Mouse (Mus musculus) adrenal gland, adult (tissue): ENCODE measurements around the gene Arl4d.
"Not testable (repeated sequence)": the region's sequence is repeated elsewhere in the genome, so short reads cannot be mapped to it uniquely, and the experiment has no call there.

ENCODE experiments used
- DNase-seq, 2 experiments: peaks; one replicate each; pipeline ENCODE4 v3.0.0; 2022 to 2023; ENCODE audit warnings: low spot score in 1 of 2; ENCODE audit not compliant: inconsistent age in 2 of 2

Gene Arl4d

GRCm38 (mm10) chr11:101664825-101665635, at the start of gene Arl4d:
TSS of gene Arl4d (plus strand) at chr11:101665541.
- DNase-seq = peak; percentile 96 to 98

GRCm38 (mm10) chr11:101616104-101616503, 49.2 kb upstream of the Arl4d start:
- DNase-seq = no peak

GRCm38 (mm10) chr11:101616948-101617767, 48.2 kb upstream of the Arl4d start:
- no peak for DNase-seq

GRCm38 (mm10) chr11:101617849-101618248, 47.5 kb upstream of the Arl4d start:
- peak; percentile 31 to 65 for DNase-seq

GRCm38 (mm10) chr11:101618596-101618995, 46.7 kb upstream of the Arl4d start:
- DNase-seq = peak; percentile 42 to 80

- not testable (repeated sequence) for DNase-seq
Measured at GRCm38 (mm10) chr11:101620022-101620655, 45.2 kb upstream of the Arl4d start.

GRCm38 (mm10) chr11:101626649-101626994, 38.7 kb upstream of the Arl4d start:
- DNase-seq = no peak

- DNase-seq = peak; percentile 88 to 95
Measured at GRCm38 (mm10) chr11:101626995-101627856, 38.1 kb upstream of the Arl4d start, which contains the start of gene Rdm1. TSS of gene Rdm1 (plus strand) at chr11:101627195.

- peak; percentile 89 to 97 for DNase-seq
Measured at GRCm38 (mm10) chr11:101627857-101628559, 37.3 kb upstream of the Arl4d start.

GRCm38 (mm10) chr11:101628733-101629417, 36.5 kb upstream of the Arl4d start:
- not testable (repeated sequence) for DNase-seq

GRCm38 (mm10) chr11:101635660-101636059, 29.7 kb upstream of the Arl4d start:
- DNase-seq = no peak

- no peak for DNase-seq
Measured at GRCm38 (mm10) chr11:101639761-101640160, 25.6 kb upstream of the Arl4d start.

GRCm38 (mm10) chr11:101640857-101641709, 24.3 kb upstream of the Arl4d start:
- DNase-seq = peak; percentile 88 to 95

GRCm38 (mm10) chr11:101641710-101642642, 23.4 kb upstream of the Arl4d start:
- peak; percentile 37 to 71 for DNase-seq

GRCm38 (mm10) chr11:101642931-101643330, 22.4 kb upstream of the Arl4d start:
- no peak for DNase-seq

GRCm38 (mm10) chr11:101644591-101644990, 20.8 kb upstream of the Arl4d start:
- no peak for DNase-seq

- DNase-seq = not testable (repeated sequence)
Measured at GRCm38 (mm10) chr11:101645043-101645410, 20.3 kb upstream of the Arl4d start.
